Mouse (Mus musculus) hindbrain, embryonic 10.5 days (tissue): ENCODE measurements at regions not wholly inside any gene's neighbourhood (a gene's known extent, or its start where the extent isn't known, plus 50 kb on each side); places are given as distances from the start of the nearest gene placed in this dataset.

ENCODE experiments used
- DNase-seq: peaks from one replicate; pipeline ENCODE4 v3.0.0-alpha.2; 2017; ENCODE audit warnings: low spot score
- H3K27ac ChIP-seq: fragments of 300-500 bp; sonication (generic); 2 replicates; pipeline ENCODE4 v1.5.1; 2016; ENCODE audit warnings: mild to moderate bottlenecking, moderate library complexity
- H3K27me3 ChIP-seq: fragments of 300-500 bp; sonication (generic); 2 replicates; pipeline ENCODE4 v1.6.1; 2016; ENCODE audit warnings: mild to moderate bottlenecking; ENCODE audit not compliant: poor library complexity, insufficient read depth, severe bottlenecking
- H3K36me3 ChIP-seq: fragments of 300-500 bp; sonication (generic); 2 replicates; pipeline ENCODE4 v1.6.1; 2016; ENCODE audit warnings: mild to moderate bottlenecking, moderate library complexity
- H3K4me1 ChIP-seq: fragments of 300-500 bp; sonication (generic); replicated peaks from 2 replicates; pipeline ENCODE4 v1.6.1; 2016; ENCODE audit warnings: mild to moderate bottlenecking
- H3K4me3 ChIP-seq: fragments of 300-500 bp; sonication (generic); 2 replicates; pipeline ENCODE4 v1.5.1; 2016; ENCODE audit warnings: mild to moderate bottlenecking, moderate library complexity
- H3K9me3 ChIP-seq: fragments of 300-500 bp; sonication (generic); 2 replicates; pipeline ENCODE4 v1.6.1; 2016; ENCODE audit warnings: mild to moderate bottlenecking, moderate library complexity
- WGBS: fragments of 180-500 bp; shearing (Covaris S2); methylation state at CpG from one replicate; pipeline ENCODE4 v1.1.7; 2016; 5-methylcytosine and 5-hydroxymethylcytosine counted together

DNA sequence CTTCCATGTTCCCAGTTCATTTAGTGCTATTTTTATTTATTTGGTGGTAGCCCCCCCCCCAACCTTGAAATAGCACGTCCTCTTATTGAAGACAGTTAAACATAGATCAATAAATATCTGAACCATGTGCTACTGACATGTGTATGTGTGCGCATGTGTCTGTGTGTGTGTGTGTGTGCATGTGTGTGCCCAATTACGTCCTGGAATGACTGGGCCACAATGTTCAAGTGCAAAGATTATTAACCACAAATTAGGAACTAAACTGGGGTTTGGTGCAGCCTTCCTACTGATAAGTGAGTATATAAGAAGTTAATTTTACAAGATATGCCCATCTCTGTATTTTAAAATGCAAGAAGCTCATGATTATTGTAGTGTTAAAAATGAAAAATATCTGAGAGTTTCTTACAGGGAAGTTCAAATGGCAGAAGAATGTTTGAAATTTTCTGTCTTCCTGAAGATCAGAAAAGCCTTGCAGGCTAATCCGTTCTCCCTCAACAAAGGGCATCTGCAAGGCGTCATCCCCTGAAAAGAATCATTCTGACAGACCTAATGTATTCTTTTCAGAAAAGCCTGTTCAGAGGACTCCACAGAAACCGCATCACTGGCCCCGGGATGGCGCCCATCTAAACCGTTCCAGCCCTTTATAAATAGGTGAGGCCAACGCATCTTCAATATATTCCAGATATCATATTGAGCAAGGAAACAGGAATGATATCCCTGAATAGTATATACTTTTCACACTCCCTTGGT lies 170.8 kb downstream of the Sox4 start:
- H3K4me1 ChIP-seq, result peaks cover 65% of the 10 kb centered on the region
- H3K36me3 ChIP-seq, result no peaks in the 10 kb centered on the region
- H3K27me3 ChIP-seq, result no peaks in the 10 kb centered on the region
- peak; percentile 25 for DNase-seq
- peak overlapping the region; percentile 87 for H3K27ac ChIP-seq
- H3K9me3 ChIP-seq, result no peaks in the 10 kb centered on the region
- peak overlapping the region; percentile 23; the same call in 1 of the 2 replicates for H3K4me3 ChIP-seq
- WGBS, result 26% methylated on average over 10 of the region's 10 CpGs

DNA sequence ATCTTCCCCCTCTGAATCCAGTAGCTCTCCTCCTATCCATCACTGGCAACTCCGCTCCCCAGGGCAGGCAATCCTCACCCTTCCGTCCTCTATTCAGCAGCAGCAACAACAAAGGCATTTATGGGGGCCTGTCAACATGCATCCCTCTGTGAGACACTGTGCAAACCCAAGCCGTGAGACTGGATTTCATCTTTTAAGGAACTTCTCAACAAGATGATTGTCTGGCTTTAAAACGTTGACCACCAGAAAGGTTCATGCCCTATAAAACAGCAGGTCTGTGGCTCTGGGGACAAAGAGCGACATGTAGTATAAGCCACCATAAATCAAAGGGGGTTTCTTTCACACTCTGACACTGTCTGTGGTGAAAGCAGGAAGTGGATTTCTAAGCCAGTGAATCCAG lies 171.4 kb downstream of the Sox4 start:
- Histone ChIP-seq H3K4me1 (peaks cover 62% of the 10 kb centered on the region), H3K36me3 (no peaks in the 10 kb centered on the region), H3K27me3 (no peaks in the 10 kb centered on the region), H3K27ac (peak overlapping the region; percentile 87), H3K4me3 (peak overlapping the region; percentile 23; the same call in 1 of the 2 replicates), H3K9me3 (no peaks in the 10 kb centered on the region)
- DNase-seq, result peak; percentile 49
- 11% methylated on average over 5 of the region's 5 CpGs for WGBS

DNA sequence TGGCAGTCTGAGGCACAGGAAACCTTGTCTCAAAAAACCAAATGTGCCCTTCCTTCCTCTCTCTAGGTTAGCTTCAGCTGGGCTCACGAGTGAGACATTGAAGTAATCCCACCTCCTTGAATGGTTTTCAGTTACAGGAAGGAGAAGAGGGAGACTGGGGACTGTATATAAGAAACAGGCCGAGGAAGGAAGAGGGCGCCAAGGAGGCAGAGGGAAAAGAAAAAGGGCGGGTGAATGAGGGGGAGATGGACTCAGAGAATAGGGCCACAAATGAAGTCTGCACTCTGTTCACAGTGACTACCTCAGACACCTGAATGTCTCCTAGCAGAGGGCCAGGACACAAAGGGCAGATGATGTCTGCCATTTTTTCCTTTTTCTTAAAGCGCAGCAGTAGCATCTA lies 171.9 kb downstream of the Sox4 start:
- Histone ChIP-seq H3K27me3 (no peaks in the 10 kb centered on the region), H3K4me3 (peak overlapping the region; percentile 23; the same call in 1 of the 2 replicates), H3K9me3 (no peaks in the 10 kb centered on the region), H3K36me3 (no peaks in the 10 kb centered on the region), H3K27ac (peak overlapping the region; percentile 87), H3K4me1 (peaks cover 58% of the 10 kb centered on the region)
- no peak for DNase-seq
- 7% methylated on average over 5 of the region's 5 CpGs for WGBS

DNA sequence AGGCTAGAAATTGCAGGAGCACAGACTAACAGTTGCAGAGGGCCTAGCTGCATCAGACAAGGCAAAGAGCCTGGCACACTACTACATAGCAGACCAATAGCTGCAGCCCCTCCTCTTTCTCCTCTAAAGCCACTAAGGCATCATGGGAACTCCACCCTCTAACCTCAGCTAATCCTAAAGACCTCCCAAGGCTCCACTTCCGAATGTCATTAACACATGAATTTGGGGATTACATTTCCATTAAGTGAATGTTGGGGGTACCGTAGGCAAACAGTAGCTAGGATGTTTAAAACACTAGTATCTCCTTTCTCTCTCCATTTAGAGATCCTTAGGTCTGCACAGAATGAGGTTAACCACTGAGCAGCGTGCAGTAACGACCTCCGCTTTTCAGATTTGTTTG lies 173.1 kb downstream of the Sox4 start:
- Histone ChIP-seq H3K27me3 (no peaks in the 10 kb centered on the region), H3K4me1 (peaks cover 64% of the 10 kb centered on the region), H3K27ac (no peak overlapping the region), H3K4me3 (no peak overlapping the region), H3K36me3 (no peaks in the 10 kb centered on the region), H3K9me3 (no peaks in the 10 kb centered on the region)
- no peak for DNase-seq
- WGBS, result 51% methylated on average over 5 of the region's 5 CpGs

DNA sequence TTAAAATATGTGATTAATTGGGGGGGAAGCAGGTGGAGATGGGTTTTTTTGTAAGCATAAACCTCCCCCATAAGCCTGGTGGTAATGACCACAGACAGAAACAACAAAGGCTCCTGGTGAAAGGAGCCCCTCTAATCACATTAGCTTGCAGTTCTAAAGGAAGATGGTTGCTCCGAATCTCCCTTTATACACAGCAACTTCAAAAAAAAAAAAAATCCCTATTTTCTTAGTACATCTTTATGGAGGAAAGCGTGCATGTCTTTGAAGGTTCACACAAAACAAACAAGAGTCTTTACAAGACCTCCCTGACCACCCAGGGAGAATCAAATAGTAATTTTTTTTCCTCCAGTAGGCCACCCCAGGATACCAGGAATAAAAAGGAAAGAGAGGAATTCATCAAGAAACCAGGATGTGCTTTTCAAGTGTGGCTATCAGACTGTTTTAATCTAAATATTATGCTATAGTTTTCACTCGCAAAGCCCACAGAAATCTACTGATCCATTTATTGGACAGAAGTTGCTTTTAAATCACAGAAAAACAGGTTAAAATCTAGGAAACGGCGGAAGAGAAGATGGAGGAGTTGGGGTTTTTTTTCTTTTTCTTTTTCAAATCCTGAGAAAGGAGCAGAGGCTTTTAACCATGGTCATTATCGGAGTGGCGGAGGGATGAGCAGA lies 178.2 kb downstream of the Sox4 start:
- 0 out of 2 replicates have a peak, but pooled peaks cover 5% of the 10 kb centered on the region for H3K36me3 ChIP-seq
- H3K27ac ChIP-seq, result peak overlapping the region; percentile 62; the same call in 1 of the 2 replicates
- H3K4me3 ChIP-seq, result no peak overlapping the region
- H3K4me1 ChIP-seq, result peaks cover 45% of the 10 kb centered on the region
- DNase-seq, result no peak
- no peaks in the 10 kb centered on the region for H3K9me3 ChIP-seq
- H3K27me3 ChIP-seq, result no peaks in the 10 kb centered on the region
- WGBS, result 54% methylated on average over 7 of the region's 7 CpGs

DNA sequence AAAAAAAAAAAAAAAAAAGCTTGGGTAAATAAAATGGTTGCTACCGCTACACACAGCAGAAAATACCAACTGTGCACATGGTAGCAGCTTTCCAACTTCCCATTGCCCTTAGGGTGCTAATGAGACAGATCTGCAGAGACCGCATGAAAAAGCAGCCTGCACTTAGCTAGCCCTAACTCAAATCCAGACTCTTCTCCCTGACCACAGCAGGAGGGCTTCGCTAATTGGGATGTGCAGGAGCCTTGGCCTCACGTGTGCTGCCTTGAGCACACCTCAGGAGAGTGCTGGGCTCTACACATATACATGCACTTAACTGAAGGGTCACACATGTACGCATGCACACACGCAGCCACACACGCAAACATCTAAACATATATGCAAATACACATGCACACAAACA lies 178.9 kb downstream of the Sox4 start:
- Histone ChIP-seq H3K27ac (peak overlapping the region; percentile 62), H3K27me3 (no peaks in the 10 kb centered on the region), H3K4me1 (peaks cover 44% of the 10 kb centered on the region), H3K4me3 (no peak overlapping the region), H3K9me3 (no peaks in the 10 kb centered on the region), H3K36me3 (0 out of 2 replicates have a peak, but pooled peaks cover 5% of the 10 kb centered on the region)
- 50% methylated on average over 7 of the region's 7 CpGs for WGBS
- no peak for DNase-seq

DNA sequence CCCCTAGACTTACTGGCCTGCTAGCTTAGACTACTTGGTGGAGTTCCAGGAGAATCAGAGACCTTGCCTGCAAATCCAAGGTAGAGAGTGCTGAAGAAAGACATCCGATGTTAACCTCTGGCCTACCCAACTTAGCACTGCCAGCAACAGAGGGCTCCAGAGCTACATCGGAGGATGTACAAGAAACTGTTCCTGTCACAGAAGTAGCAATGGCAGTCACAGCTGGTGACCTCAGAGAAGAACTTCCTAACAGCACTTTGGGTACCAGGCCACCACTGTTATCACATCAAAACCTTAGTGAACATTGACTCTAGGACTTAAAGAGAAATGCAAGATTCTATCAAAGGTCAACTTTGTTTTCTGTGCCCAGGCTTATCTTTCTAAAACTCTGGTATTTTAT lies 180.0 kb downstream of the Sox4 start:
- H3K36me3 ChIP-seq, result 0 out of 2 replicates have a peak, but pooled peaks cover 5% of the 10 kb centered on the region
- WGBS, result 88% methylated on average over 2 of the region's 2 CpGs
- H3K27ac ChIP-seq, result no peak overlapping the region
- H3K9me3 ChIP-seq, result no peaks in the 10 kb centered on the region
- H3K4me3 ChIP-seq, result no peak overlapping the region
- H3K4me1 ChIP-seq, result peaks cover 52% of the 10 kb centered on the region
- H3K27me3 ChIP-seq, result no peaks in the 10 kb centered on the region
- no peak for DNase-seq

DNA sequence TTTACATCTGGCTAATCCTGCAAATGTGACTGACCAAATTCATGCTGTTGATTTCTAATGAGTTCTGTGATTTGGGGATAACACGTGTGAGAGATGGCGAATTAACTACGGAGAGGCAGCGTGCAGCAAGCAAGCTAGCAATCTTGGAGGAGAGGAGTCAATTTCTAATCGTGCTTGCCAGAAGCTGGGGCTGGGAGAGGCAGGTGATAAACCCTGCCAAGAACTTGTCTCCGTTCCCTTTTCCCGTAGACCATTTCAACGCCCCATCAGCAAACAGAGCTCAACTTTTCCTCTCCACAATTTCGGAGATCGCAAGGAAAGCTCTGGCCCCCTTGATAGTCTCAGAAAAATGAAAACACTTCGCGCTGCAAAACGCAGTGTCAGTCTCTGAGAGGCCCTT lies 183.0 kb downstream of the Sox4 start:
- Histone ChIP-seq H3K4me1 (peaks cover 38% of the 10 kb centered on the region), H3K9me3 (peaks cover 4% of the 10 kb centered on the region; the same call in 1 of the 2 replicates), H3K27me3 (no peaks in the 10 kb centered on the region), H3K27ac (no peak overlapping the region; the same call in 1 of the 2 replicates), H3K4me3 (no peak overlapping the region), H3K36me3 (peaks cover 21% of the 10 kb centered on the region)
- WGBS, result 61% methylated on average over 13 of the region's 13 CpGs
- DNase-seq, result no peak

DNA sequence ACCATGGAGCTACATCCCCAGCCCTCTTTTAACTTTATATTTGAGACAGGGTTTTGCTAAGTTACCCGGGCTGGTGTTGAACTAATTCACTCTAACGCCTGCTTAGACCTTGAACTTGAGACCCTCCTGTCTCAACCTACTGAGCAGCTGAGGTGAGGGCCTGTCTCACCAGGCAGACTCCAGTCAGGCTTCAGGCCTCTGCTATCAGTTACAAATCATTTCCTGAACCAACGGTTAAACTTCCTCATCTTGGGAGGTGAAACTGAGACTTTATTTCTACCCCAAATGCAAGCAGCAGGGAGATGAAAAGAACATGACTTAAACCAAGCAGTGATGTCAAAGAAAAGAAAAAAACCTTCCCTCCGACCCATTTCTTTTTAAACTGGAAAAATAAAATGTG lies 183.5 kb downstream of the Sox4 start:
- peaks cover 33% of the 10 kb centered on the region for H3K4me1 ChIP-seq
- peaks cover 4% of the 10 kb centered on the region; the same call in 1 of the 2 replicates for H3K9me3 ChIP-seq
- DNase-seq, result no peak
- 74% methylated on average over 4 of the region's 4 CpGs for WGBS
- peaks cover 21% of the 10 kb centered on the region for H3K36me3 ChIP-seq
- H3K27ac ChIP-seq, result no peak overlapping the region
- no peak overlapping the region for H3K4me3 ChIP-seq
- H3K27me3 ChIP-seq, result no peaks in the 10 kb centered on the region

DNA sequence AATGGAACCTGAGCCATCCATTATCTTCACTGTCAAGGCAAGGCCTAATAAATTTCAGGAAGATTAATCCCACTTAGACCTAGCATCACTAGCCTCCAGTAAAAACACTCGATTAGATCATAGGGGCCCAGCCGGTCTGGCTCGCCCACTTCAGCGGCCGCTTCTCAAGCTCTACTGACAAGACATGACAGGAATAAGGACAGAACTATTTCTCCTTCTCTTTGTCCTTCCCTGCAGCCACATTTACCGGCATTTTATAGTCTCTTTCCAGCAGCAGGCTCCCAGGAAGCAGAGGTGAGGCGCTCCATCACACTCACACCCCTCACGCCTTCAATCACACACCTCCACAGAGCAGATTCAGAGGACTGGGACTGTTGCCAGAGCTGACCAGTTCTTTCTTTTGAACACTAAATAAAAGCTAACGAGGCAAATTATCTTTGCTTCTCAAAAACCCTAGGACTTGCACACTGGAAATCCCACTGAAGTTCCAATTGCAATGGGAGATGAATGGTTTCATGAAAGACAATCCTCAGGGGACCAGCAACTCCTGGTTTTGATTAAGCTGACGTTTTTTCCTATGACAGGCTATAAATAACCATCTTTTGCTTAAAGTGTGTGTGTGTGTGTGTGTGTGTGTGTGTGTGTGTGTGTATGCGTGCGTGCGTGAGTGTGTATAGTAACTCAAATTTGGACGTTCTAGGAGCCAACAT lies 184.6 kb downstream of the Sox4 start:
- no peak for DNase-seq
- Histone ChIP-seq H3K36me3 (peaks cover 21% of the 10 kb centered on the region), H3K27ac (peak overlapping the region; percentile 64; the same call in 1 of the 2 replicates), H3K27me3 (no peaks in the 10 kb centered on the region), H3K4me1 (peaks cover 28% of the 10 kb centered on the region), H3K4me3 (no peak overlapping the region), H3K9me3 (peaks cover 4% of the 10 kb centered on the region; the same call in 1 of the 2 replicates)
- 72% methylated on average over 14 of the region's 14 CpGs for WGBS

DNA sequence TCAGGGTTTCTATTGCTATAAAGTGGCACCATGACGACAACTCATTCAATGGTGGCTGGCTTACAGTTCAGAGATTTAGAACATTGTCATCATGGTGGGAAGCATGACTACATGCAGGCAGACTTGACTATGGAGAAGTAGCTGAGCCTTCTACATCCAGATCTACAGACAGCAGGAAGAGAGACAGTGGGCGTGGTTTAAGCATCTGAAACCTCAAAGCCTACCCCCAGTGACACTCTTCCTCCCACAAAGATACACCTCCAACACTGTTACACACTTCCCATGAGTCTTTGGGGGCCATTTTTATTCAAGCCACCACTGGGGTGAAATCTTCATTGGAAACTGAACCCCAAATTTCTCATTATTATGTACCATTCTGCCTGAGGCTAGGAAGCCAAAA lies 191.0 kb downstream of the Sox4 start:
- Histone ChIP-seq H3K36me3 (peaks cover 15% of the 10 kb centered on the region), H3K4me1 (peaks cover 31% of the 10 kb centered on the region), H3K27ac (no peak overlapping the region), H3K27me3 (no peaks in the 10 kb centered on the region), H3K4me3 (no peak overlapping the region), H3K9me3 (peaks cover 3% of the 10 kb centered on the region; the same call in 1 of the 2 replicates)
- WGBS, result 90% methylated on average over 2 of the region's 2 CpGs
- no peak for DNase-seq

DNA sequence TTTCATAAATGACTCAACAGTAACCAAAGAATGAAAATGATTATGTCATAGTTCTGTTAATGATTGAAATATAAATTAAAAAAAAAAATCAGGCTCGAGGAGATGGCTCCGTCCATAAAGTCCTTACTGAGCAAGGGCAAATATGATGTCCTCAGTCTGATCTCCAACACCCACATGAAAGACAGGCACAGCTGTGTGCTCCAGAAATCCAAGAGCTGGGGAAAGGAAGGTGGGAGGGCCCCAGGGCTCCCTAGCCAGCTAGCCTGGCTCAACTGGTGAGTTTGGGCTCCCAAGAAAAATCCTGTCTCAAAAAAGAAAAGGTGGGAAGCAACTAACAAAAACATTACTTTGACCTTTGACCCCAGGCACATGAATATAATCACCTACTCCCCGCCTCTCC lies 194.5 kb downstream of the Sox4 start:
- 56% methylated on average over 3 of the region's 3 CpGs for WGBS
- no peak overlapping the region for H3K27ac ChIP-seq
- no peaks in the 10 kb centered on the region for H3K36me3 ChIP-seq
- H3K4me1 ChIP-seq, result peaks cover 49% of the 10 kb centered on the region
- no peak for DNase-seq
- H3K27me3 ChIP-seq, result no peaks in the 10 kb centered on the region
- no peak overlapping the region for H3K4me3 ChIP-seq
- no peaks in the 10 kb centered on the region for H3K9me3 ChIP-seq
